Mouse (Mus musculus) E14TG2a.4 (cell line): Measurements from ENCODE around the gene Adss.
A peak's percentile ranks its signal among the peaks of the same experiment; 100 is the strongest.
"Not testable (repeated sequence)": the region's sequence is repeated elsewhere in the genome, so short reads cannot be mapped to it uniquely, and the experiment has no call there.

Experiments used
- H3K27me3 ChIP-seq: 2 replicates; pipeline ENCODE4 v1.6.1; 2014; ENCODE audit warnings: low read length, control low read depth; ENCODE audit not compliant: insufficient read depth
- H3K36me3 ChIP-seq: 2 replicates; pipeline ENCODE4 v1.6.1; 2014; ENCODE audit warnings: low read length, control low read depth; ENCODE audit not compliant: insufficient read depth
- H3K4me1 ChIP-seq: replicated peaks from 2 replicates; pipeline ENCODE4 v1.6.1; 2014; ENCODE audit warnings: low read depth, low read length, control low read depth
- H3K4me3 ChIP-seq: replicated peaks from 2 replicates; pipeline ENCODE4 v1.5.1; 2014; ENCODE audit warnings: mild to moderate bottlenecking, low read length
- H3K9me3 ChIP-seq: 2 replicates; pipeline ENCODE4 v1.6.1; 2014; ENCODE audit warnings: low read length, control low read depth
- CTCF ChIP-seq: conservative IDR thresholded peaks from 2 replicates; pipeline ENCODE4 v1.5.1; 2014; ENCODE audit warnings: low read length
- NANOG ChIP-seq: IDR thresholded peaks from 2 replicates; pipeline ENCODE4 v1.6.1; 2014; ENCODE audit warnings: borderline replicate concordance, low read length, mixed read lengths
- POU5F1 ChIP-seq: IDR thresholded peaks from 2 replicates; pipeline ENCODE4 v1.6.1; 2014; ENCODE audit warnings: low read length, borderline replicate concordance

Adss gene

DNA sequence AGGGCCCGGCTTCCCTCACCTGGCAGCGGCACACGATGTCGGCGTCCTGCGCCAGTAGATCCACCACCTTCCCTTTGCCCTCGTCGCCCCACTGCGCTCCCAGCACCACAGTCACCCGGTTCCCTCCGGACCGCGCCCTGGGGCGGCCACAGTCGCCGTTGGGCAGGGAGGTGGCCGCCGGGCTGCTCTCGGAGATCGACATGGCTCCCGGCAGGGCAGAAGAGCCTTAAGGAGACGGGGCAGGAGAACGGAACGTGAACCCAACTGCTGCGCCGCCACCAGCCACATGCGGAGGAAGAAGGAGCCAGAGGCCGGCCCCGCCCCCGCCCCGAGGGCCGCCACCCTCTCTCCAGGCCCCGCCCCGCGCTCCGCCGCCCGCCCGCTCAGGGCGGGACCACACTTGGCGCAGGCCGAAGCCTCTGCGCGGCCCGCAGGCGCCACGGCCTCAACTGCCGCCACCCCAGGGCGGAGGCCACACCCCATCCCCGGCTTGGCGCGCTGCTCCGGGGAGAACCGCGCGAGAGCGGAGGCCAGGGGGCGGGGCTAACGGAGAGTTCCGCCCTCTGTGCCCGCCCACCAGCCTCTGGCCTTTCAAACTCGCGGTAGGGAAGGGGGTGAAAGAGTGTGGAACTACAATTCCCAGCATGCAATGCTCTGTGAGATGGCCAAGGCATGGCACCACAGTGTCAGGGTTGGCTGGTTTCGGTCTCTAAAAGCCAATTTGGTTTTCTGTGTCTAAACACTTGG lies at the start of gene Adss:
Gene Adss, minus strand, starts transcription at position 319 of the 747 bp plus-strand sequence.
- no peaks in the 10 kb centered on the region for H3K9me3 ChIP-seq
- H3K4me1 ChIP-seq: peaks cover 39% of the 10 kb centered on the region
- no peak for TF ChIP-seq NANOG
- peaks cover 3% of the 10 kb centered on the region; the same call in 1 of the 2 replicates for H3K36me3 ChIP-seq
- peak within 1 kb of the TSS; percentile 97 for H3K4me3 ChIP-seq
- no peaks in the 10 kb centered on the region for H3K27me3 ChIP-seq

DNA sequence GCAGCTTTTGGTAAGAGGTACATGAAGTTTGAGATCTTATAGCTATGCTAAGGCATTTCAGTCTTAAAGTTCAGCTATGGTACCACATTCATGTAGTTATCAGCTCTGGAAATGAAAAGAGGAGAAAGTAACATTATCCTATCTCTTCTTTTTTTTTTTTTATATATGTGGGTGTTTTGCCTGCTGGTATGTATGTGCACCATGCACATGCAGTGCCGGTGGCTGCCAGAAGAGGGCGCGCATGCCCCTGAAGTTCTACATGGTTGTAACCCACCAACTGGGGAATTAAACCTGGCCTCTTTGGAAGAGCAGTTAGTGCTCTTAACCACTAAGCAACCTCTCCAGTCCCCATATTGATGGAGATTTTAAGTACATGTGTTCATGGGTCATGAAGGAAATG lies 49.5 kb upstream of the Adss start:
- peak; percentile 90 for TF ChIP-seq CTCF

DNA sequence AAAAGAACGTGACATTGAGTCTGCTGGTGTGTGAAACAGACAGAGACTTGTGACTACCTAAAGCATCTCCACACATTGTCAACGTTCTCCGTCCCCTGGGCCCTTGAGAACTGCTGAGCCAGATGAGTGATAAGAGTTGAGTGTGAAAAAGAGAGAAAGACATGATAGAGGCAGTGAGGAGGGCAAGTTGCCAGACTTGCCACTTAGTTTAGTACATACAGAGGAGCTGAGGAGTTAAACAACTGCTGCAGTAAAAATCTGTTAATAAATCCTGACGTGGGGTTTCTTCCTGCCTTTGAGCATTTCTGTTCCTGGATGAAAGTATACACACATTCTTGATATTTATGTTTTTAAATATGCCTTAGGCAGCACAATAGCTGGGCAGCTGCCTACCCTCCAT lies 31.5 kb upstream of the Adss start:
- H3K4me1 ChIP-seq, H3K27me3 ChIP-seq, H3K4me3 ChIP-seq, H3K9me3 ChIP-seq, H3K36me3 ChIP-seq: not testable (repeated sequence)

More for the DNA sequence above, 49.5 kb upstream of the Adss start:
- H3K4me1 ChIP-seq, H3K27me3 ChIP-seq, H3K36me3 ChIP-seq, H3K9me3 ChIP-seq, H3K4me3 ChIP-seq: not testable (repeated sequence)

DNA sequence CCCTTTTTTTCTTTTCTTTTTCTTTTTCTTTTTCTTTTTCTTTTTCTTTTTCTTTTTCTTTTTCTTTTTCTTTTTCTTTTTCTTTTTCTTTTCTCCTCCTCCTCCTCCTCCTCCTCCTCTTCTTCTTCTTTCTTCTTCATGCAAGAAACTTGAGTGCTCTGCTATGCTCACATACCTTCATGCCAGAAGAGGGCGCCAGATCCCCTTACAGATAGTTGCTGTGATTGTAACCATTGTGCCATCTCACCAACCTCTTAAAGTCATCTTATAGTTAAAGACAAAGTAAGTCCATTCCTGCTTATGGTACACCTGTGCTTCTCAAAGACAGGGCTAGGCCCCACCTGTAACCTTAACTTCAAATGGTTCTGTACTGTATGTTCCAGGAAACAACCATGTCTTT lies 10.5 kb upstream of the Adss start:
- H3K4me3 ChIP-seq, H3K36me3 ChIP-seq, H3K9me3 ChIP-seq, H3K27me3 ChIP-seq: not testable (repeated sequence)
- TF ChIP-seq CTCF: peak; percentile 27
- H3K4me1 ChIP-seq: peaks cover 12% of the 10 kb centered on the region

DNA sequence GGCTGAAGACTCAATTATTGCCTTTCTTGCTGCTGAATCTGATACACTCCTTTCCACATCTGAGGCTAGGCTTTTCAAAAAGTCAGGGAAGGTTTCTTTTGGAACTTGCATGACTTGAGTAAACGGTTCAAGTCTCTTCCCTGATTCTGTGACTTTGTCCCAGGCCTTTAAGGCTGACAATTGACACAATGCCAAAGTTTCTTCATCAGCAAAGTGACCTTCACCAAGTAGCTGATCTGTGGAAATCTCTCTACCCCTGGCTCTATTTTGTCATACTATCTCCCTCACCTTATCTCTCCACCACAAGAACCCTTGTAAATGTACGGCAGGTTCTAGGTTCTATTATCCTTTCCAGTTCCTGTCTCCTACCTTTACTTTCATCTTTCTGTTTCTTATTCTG lies 7.2 kb upstream of the Adss start:
- peaks cover 12% of the 10 kb centered on the region for H3K4me1 ChIP-seq
- H3K27me3 ChIP-seq: 0 out of 2 replicates have a peak, but pooled peaks cover 5% of the 10 kb centered on the region
- H3K9me3 ChIP-seq: no peaks in the 10 kb centered on the region
- H3K36me3 ChIP-seq: no peaks in the 10 kb centered on the region
- no peak overlapping the region for H3K4me3 ChIP-seq
- TF ChIP-seq POU5F1: no peak
- no peak for TF ChIP-seq NANOG
- no peak for TF ChIP-seq CTCF

DNA sequence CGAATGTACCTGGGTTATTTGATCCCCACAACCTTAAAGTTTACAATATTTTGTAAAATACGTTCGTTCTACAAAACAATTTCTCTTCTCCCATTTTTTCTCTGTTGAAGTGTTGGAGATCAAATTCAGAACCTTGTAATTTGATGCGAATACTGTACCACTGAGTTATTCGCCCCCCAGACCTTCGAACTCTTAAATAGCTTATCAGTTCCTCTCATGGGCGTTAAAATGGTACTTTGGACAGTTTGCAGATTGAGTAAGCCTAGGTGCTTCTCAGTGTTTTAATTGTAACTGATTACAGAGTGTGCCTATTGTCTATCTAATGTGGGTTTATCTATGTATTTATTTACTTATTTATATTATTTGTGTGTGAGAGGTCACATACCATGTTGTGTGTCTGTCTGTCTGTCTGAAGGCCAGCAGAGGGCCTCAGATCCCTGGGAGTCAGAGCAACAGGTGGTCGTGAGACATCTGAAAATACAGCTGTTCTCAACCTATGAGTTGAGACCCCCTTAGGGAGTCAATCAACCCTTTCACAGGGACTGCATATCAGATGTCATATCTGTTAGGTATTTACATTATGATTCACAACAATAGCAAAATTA lies 942 bp upstream of the Adss start:
- Histone ChIP-seq H3K4me3 (peak overlapping the region; percentile 45), H3K4me1 (peaks cover 36% of the 10 kb centered on the region), H3K36me3 (peaks cover 3% of the 10 kb centered on the region; the same call in 1 of the 2 replicates), H3K9me3 (no peaks in the 10 kb centered on the region), H3K27me3 (0 out of 2 replicates have a peak, but pooled peaks cover 2% of the 10 kb centered on the region)
- TF ChIP-seq CTCF (peak; percentile 11; the same call in 1 of the 2 replicates), POU5F1 (no peak)

DNA sequence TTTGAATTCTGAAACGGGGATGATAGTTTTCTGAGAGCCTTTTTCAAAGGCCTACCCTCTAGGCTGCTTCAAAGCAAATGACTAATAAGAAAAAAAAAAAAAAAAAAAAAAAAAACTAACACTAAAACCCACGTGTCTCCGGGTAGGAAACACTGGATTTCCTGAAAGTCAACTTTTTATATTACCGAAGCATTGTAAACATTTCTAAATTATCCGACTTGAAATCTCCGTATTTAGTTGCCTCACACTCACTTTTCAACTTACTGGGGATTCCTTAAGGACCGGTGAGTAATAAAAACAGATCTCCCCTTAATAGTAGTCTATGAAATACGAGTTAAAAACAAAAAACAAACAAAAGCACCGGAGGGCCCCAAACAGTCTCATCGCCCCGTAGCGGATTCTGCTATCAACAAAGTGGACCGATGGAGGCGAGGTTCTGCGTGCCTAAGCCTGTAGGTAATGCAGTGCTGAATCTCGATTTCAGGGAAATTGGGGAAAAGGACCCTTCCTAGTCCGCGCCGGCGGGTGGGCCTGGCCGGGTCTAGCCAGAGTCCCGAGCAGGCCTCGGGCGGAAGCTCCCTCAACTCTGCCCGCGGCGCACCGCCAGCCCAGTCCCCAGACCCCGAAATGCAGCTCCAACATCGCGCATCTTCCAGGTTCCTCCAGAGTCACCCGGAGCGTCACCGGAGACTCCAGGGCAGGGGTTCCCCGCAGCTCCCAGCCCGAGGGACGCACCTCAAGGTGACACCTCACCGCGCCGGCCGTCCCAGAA lies 704 bp downstream of the Adss start:
- H3K36me3 ChIP-seq: peaks cover 3% of the 10 kb centered on the region; the same call in 1 of the 2 replicates
- H3K27me3 ChIP-seq: no peaks in the 10 kb centered on the region
- TF ChIP-seq POU5F1: no peak
- TF ChIP-seq NANOG: no peak
- no peak for TF ChIP-seq CTCF
- H3K4me1 ChIP-seq: peaks cover 39% of the 10 kb centered on the region
- no peaks in the 10 kb centered on the region for H3K9me3 ChIP-seq
- peak overlapping the region; percentile 97 for H3K4me3 ChIP-seq

DNA sequence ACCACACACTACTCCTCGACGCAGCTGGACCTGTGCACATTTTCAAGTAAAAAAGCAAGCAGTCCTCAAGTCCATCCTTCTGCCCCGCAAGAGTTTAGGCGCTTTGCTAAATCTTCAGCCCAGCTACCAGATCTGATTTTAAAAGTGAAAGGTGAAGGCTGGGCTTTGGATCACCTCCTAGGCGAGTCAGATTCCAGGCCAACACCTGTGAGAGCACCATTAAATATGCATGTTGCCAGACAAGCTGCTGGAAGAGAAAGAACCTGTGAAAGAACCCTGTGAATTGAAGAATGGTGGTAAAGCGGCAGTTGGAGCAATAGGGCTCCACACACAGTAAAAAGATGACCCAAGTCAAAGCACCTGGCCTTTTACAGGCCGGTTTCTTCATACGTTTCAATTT lies 1.4 kb downstream of the Adss start:
- Histone ChIP-seq H3K36me3 (peaks cover 4% of the 10 kb centered on the region; the same call in 1 of the 2 replicates), H3K4me1 (peaks cover 39% of the 10 kb centered on the region), H3K4me3 (peak overlapping the region; percentile 97), H3K27me3 (no peaks in the 10 kb centered on the region), H3K9me3 (no peaks in the 10 kb centered on the region)
- no peak for TF ChIP-seq POU5F1
- TF ChIP-seq CTCF: no peak
- TF ChIP-seq NANOG: no peak
